In genomic region chr15:62229491-62230283, GRCm38 (mm10) we compare ENCODE assay signal across 8 mouse cellular contexts.
DNase-seq lines count a peak whose midpoint lies in the region; ATAC-seq and TF ChIP-seq lines count a peak whose summit lies in the region.
"Had no signal": no experiment of that assay in that cellular context is flagged by ENCODE, and none has a peak within 500 bp of the region (broad histone marks: within the 10 kb centered on the region; RNA-seq: fewer than 3 reads in every experiment).

No protein-coding gene starts in this region.

- H3K4me3 ChIP-seq in lung, adult 2 months (replicated peaks; ENCODE audit: extremely low read depth, low read depth, low read length), result no peak overlapping the region
- H3K4me3 ChIP-seq in heart, embryonic 10.5 days, result no peak overlapping the region
- no peak overlapping the region for H3K4me3 ChIP-seq in liver, embryonic 16.5 days (ENCODE audit: low read depth, low read length)
- H3K4me3 ChIP-seq: neural tube, embryonic 12.5 days had no signal

- peak; percentile 34 to 36 for DNase-seq in lung, adult 18-20 months
- no peak for DNase-seq in lung, adult 2 months
- DNase-seq in c-Kit-positive CD71-positive TER-119-negative erythroid progenitor cells, embryonic 14.5 days (ENCODE audit: low read depth), result peak; percentile 55
- no peak for DNase-seq in heart, embryonic 10.5 days (ENCODE audit: low spot score)
- DNase-seq in cerebellum, postnatal 4 days (ENCODE audit: low spot score in 2 of 2), result no peak

- H3K4me2 ChIP-seq in liver, embryonic 16.5 days (ENCODE audit: low read depth, low read length), result no peak overlapping the region
- H3K4me2 ChIP-seq: neural tube, embryonic 12.5 days had no signal

- peaks cover 8% of the 10 kb centered on the region; the same call in 1 of the 2 replicates for H3K27me3 ChIP-seq in heart, embryonic 10.5 days (ENCODE audit: insufficient read depth, poor library complexity, severe bottlenecking)
- H3K27me3 ChIP-seq in liver, embryonic 16.5 days (ENCODE audit: control insufficient read depth, insufficient read depth, low read depth, low read length), result no peaks in the 10 kb centered on the region
- H3K27me3 ChIP-seq: neural tube, embryonic 12.5 days had no signal

- no peaks in the 10 kb centered on the region for H3K9me3 ChIP-seq in heart, embryonic 10.5 days
- no peaks in the 10 kb centered on the region for H3K9me3 ChIP-seq in liver, embryonic 16.5 days (replicated peaks; ENCODE audit: control insufficient read depth, low read length)
- H3K9me3 ChIP-seq: neural tube, embryonic 12.5 days had no signal

- 68% methylated on average over 8 of the region's 8 CpGs for WGBS in lung, adult 2 months
- WGBS in heart, embryonic 10.5 days, result 72% methylated on average over 8 of the region's 8 CpGs
- WGBS in liver, embryonic 16.5 days (ENCODE audit: insufficient replicate concordance), result 62% methylated on average over 8 of the region's 8 CpGs

- no peaks in the 10 kb centered on the region for H3K36me3 ChIP-seq in heart, embryonic 10.5 days
- H3K36me3 ChIP-seq in liver, embryonic 16.5 days (ENCODE audit: control insufficient read depth, insufficient read depth), result no peaks in the 10 kb centered on the region
- H3K36me3 ChIP-seq: neural tube, embryonic 12.5 days had no signal

- ATAC-seq in liver, embryonic 16.5 days (ENCODE audit: low read depth), result no peak
- no peak for ATAC-seq in megakaryocyte, adult 5-6 weeks (ENCODE audit: poor library complexity, severe bottlenecking)

- TF ChIP-seq CTCF in lung, adult 2 months (IDR thresholded peaks at IDR 0.05; ENCODE audit: insufficient read depth, low read length), result no peak

- peak overlapping the region; percentile 42; the same call in 1 of the 2 replicates for H3K27ac ChIP-seq in heart, embryonic 10.5 days
- 0 out of 2 replicates have a peak overlapping the region, but pooled peaks have one; percentile 1 for H3K27ac ChIP-seq in liver, embryonic 16.5 days (ENCODE audit: low read length)
- H3K27ac ChIP-seq: neural tube, embryonic 12.5 days had no signal

- no peaks in the 10 kb centered on the region for H3K4me1 ChIP-seq in lung, adult 2 months (ENCODE audit: control insufficient read depth, insufficient read depth, low read length)
- H3K4me1 ChIP-seq in heart, embryonic 10.5 days, result 0 out of 2 replicates have a peak, but pooled peaks cover 4% of the 10 kb centered on the region
- peaks cover 2% of the 10 kb centered on the region; the same call in 1 of the 2 replicates for H3K4me1 ChIP-seq in liver, embryonic 16.5 days (ENCODE audit: control insufficient read depth, low read depth, low read length)
- H3K4me1 ChIP-seq: neural tube, embryonic 12.5 days had no signal

- TF ChIP-seq POLR2A in lung, adult 2 months (IDR thresholded peaks at IDR 0.05; ENCODE audit: borderline replicate concordance, extremely low read depth, low read depth, low read length), result no peak

- H3K9ac ChIP-seq in liver, embryonic 16.5 days (ENCODE audit: low read depth, low read length), result no peak overlapping the region
- H3K9ac ChIP-seq: neural tube, embryonic 12.5 days had no signal

Comparison
In these comparisons a context has a peak if more than half of its experiments do, and no peak if none do; other contexts are left out.
1. DNase-seq: peak in lung, adult 18-20 months (2 of 2) and c-Kit-positive CD71-positive TER-119-negative erythroid progenitor cells, embryonic 14.5 days (single experiment); none in lung, adult 2 months (single experiment), heart, embryonic 10.5 days (single experiment) and cerebellum, postnatal 4 days (0 of 2).